Mouse (Mus musculus): ENCODE measurements at regions not wholly inside any gene's neighbourhood (a gene's known extent, or its start where the extent isn't known, plus 50 kb on each side); places are given as distances from the start of the nearest gene placed in this dataset.
A peak's percentile ranks its signal among the peaks of the same experiment; 100 is the strongest.

DNA sequence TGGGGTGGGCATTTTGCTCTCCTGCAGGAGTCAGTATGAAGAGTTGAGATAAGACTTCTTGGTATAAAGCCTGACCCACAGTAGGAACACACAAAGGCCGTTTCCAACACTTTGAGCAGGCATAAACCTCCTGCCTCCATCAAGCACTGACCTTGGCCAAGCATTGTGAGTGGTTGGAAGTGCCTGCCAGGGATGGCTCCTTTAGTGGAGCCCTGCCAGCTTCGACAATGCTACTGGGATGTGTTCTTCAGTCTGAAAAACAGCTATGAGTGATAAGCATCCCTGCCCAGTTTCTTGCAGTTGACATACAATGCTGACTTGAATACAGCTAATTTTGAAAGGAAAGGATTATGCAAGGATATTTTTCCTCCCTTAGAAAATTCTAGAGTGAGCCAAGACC, 644.6 kb upstream of the Vstm2b start:
- DNase-seq (ENCODE audit: low spot score in 2 of 2), result no peak

DNA sequence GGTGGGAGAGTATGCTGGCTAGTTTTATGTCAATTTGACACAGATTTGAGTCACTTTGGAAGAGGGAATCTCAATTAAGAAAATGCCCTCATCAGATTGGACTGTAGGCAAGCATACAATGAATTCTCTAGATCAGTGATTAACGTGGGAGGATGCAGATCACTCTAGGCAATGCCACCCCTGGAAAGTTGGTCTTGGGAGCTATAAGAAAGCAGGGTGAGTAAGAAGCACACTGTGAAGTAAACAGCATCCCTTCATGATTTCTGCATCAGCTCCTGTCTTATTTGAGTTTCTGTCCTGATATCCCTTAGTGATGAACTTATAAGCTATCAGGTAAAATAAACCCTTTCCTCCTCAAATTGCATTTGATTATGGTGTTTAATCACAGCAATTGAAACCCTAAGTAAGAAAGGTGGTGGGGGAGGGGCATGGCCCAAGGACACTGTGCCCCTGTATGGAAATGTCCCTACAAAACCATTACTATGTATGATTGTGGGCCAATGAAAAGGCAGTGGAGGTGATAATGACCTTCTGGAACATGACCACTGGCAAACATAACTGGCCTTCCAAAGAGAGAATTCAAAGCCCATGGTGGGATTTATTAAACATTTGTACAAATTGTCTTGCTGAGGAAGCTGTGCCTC, 640.3 kb upstream of the Vstm2b start:
- DNase-seq (ENCODE audit: low spot score in 2 of 2), result no peak

DNA sequence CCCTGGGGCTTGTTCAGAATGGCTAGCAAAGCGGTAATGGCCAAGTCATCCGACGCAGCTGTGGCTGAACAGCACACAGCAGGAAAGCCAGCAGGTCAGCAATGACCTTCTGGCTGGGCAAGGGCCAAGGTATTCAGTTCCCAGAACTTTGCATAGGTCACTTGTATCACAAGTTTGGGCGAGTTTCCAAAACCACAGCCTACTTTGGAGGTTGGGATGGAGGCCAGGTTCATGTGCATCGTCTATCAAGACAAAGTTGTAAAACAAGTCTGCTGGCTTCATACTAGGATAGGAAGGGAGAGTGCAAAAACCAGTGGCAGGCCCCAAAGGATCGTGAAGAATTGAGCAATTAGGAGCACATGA, 639.8 kb upstream of the Vstm2b start:
- DNase-seq (ENCODE audit: low spot score in 2 of 2), result peak; percentile 28 to 76

DNA sequence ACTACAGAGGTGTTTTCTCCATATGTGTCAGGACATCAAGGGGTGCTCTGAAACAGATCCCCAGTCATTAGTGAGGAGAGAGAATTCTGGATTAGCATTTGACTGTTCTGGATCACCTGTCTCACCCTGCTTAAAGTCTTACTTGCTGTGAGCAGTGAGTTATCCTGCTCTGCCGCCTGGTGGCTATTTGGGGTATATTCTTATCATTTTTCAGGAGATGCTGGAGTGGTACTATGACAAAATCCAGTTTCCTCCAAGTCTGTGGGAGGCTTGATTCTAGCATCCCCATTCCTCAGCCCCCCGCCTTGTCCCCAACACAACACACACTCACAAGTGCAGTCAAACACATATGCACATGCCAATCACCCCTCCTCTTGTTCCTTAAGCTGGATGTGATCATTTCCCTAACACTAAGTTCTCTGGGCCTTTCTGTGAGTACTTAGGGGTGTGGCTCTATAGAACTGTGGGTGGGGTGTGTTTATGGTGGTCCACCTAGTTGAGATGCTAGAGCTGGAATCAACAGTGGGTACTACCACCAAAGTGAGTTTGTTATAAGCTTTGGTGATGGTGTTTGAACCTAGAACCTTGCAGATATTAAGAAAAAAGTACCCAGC, 624.6 kb upstream of the Vstm2b start:
- peak in 1 of 2 experiments; percentile 50 for DNase-seq (ENCODE audit: low spot score in 2 of 2)

DNA sequence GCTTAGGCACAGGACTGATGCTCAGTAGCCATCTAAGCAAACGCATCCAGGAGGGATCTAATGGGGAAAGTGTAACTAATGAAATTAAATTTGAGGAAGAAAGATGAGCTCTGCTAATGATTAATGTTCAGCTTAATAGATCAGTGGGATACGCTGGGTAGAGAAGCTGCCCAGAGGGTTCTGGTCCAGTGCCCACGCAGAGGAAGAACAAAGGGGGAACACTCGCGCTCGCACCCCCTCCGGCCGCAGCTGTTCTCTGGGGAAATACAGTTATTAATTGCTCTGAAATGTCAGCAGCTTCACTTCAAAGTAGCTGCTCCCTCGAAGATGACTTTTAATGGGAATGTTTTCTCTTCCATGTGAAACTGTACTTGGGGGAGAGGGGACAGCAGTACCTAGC, 623.0 kb upstream of the Vstm2b start:
- DNase-seq (ENCODE audit: low spot score in 2 of 2), result no peak

DNA sequence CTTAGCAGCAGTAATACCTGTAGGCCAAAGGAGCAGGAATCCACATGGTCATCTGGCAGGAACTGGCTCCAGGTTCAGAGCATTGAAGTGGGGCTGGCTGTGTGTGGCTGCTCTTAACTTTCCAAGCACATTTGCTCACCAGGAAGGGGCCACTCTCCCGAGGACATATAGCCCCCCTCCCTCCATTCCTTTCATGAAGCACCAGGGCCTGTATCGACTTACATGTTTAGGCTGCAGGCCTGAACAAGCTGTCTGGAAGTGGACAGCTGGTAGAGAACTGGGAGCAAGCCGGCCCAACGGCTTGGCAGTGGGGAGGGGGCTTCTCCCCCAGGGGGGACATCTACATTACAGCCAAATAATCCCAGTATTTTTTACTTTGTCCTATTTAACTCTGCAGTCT, 622.5 kb upstream of the Vstm2b start:
- no peak for DNase-seq (ENCODE audit: low spot score in 2 of 2)

DNA sequence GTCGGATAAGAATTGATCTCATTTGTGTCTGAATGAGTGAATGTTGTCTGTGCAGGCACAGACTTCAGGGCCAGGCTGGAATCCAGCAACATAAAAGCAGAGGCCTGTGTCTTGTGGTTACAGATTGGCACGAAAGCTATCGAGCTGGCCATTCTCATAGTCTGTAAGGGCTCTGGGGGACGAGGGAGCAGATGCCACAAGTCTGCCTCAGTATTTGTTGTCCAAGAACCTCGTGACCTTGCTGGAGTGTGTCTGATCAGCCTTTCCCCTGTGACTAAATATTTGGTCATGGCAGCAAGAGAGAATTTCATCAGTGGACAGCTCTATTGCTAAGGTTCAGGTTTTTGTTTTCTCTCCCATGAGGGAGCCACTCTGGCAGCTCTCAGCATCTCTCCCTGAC, 622.0 kb upstream of the Vstm2b start:
- no peak for DNase-seq (ENCODE audit: low spot score in 2 of 2)

DNA sequence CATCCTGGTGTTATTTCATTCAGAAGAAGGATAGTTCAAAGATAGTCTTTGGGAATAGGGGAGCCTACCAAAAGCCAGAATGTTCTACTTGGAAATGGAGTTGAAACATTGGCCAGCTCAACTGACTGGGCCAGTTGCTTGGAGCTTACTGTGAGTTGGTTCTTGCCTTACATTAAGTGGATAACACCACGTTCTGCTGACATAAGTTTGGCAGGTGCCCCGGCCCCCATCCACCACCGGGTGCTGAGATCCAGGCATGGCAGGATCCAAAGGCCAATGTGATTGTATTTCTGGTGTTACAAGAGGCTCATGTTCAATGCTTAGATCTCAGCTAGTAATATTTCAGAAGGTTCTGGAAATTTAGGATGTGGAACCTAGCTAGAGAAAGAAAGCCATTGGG, 608.0 kb upstream of the Vstm2b start:
- DNase-seq (ENCODE audit: low spot score in 2 of 2), result no peak

DNA sequence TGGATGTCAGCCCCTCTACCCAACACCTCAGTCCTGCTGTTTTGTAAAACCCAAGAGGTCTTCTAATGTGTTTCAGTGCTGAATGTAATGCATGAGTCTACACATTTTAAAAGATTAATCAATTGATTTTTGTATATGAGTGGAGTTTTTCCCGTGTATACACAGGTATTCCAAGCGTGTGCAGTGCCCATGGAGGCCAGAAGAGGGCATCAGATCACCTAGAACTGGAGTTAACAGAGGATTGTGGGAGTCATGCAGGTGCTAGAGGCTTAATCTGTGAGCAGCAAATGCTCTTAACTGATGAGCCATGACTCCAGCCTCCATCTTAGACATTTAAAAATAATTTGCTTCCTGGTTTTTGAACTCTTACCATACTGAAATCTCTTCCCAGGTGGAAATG, 587.6 kb upstream of the Vstm2b start:
- no peak for DNase-seq (ENCODE audit: low spot score in 2 of 2)

DNA sequence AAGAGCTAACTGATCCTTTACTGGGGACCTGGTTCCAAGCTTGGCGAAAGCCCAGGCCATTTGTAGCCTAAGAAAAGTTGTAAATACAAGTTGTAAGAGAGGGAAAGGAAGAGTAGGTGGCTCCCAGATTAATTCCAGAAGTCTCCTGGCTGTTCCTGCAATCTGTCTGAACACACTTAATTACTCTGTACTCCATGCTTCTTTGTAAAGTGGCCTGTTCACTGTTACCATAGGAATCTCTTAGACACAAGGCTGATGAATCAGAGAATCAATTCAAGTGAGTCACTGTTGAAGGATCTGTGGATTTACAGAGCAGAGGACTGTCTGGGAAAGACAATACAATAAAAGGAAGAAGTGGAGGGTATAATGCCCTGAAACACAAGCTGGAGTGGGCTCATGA, 577.0 kb upstream of the Vstm2b start:
- DNase-seq (ENCODE audit: low spot score in 2 of 2), result no peak

DNA sequence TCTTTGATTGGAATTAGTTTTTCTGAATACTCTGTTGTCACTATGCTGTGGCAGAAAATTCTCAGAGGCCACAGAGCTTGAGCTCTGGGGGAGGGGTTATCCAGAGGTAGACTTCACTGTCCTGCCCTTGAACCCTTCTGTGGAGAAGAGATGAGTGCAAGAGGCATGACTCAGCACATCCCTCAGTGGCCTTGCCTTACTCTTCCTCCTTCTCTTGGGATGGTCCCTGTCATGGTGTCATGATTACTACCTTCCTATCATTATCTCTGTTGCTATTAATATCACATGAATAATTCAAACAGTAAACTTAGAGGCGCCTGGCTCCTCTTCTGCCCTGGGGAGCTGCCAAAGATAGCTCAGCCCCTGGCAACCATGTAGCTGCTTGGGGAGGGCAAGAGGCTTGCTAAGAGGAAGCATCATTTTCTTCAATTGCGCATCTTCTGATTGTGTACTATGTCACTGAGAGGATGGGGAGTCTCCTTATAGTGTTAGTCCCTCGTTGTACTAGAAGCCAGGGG, 572.9 kb upstream of the Vstm2b start:
- DNase-seq (ENCODE audit: low spot score in 2 of 2), result peak in 1 of 2 experiments; percentile 11

DNA sequence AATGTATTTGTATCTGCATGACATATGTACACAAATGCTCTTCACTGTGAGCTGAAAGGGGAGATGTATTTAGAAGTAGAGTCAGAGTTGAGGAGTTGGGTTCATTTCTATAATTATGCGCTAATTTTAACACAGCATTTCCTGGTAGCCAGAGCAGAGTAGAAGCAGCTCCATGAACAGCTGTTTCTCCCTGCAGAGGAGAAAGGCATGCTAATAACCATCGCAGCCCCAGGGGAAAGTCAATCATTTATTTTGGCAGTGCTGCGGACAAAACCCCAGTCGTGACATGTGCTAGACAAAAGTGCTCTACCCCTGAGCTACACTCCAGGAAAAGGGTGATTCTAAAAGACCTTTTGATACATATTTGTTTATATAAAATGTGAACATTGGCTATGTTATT, 565.7 kb upstream of the Vstm2b start:
- peak in 1 of 2 experiments; percentile 9 for DNase-seq (ENCODE audit: low spot score in 2 of 2)

DNA sequence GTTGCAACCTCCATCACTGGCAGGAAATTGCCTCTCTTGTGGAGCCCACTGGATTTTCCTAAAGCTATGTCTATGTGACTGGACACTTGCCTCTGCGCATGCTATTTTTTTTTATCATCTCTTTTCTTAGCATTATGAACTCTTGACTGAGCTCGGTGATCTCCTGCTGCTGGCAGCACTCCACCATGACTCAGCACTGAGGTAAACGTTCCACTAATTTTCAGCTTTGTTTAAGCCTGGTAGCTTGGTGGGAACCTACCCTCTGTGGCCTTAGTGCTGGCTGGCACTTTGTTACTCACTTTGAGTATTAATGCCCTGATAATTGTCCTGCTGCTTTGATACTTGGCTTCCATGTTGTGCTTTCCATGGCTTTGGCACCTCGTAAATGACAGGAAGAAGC, 545.8 kb upstream of the Vstm2b start:
- no peak for DNase-seq (ENCODE audit: low spot score in 2 of 2)

DNA sequence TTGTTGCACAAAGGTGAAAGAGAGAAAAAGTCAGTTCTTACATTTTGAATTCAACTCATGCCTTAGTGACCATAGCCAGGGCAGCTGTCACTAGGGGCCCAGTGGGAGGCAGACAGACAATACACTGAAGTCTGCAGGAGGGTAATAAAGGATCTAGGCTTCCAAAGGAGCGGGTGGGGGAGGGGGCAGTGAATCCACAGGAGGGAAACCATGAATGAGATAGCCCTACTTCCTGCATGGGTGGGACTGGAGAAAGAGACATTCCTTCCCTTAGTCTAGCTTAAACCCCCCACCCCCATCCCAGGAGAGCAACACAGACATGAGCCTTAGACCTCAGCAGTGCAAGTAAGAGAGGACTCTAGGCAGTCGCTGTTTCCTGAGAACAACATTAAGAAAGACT, 535.4 kb upstream of the Vstm2b start:
- no peak for DNase-seq (ENCODE audit: low spot score in 2 of 2)

DNA sequence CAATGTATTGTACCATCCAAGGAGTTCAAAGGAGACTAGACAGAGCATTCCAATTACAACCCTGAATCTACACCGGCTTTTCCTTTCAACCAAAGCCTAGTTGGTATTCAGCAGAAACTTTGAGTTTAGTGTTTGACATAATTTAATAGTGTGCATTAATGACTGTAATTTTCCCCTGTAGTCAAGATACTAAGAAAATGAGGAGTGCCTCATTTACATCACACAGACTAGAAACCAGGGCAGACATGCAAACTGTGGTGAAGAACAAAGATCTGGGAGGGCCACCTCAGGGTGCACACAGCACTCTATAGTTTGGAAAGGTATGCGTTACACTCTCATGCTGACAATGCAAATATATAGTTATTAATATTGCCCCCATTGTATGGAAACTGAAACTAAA, 525.4 kb upstream of the Vstm2b start:
- DNase-seq (ENCODE audit: low spot score in 2 of 2), result no peak

DNA sequence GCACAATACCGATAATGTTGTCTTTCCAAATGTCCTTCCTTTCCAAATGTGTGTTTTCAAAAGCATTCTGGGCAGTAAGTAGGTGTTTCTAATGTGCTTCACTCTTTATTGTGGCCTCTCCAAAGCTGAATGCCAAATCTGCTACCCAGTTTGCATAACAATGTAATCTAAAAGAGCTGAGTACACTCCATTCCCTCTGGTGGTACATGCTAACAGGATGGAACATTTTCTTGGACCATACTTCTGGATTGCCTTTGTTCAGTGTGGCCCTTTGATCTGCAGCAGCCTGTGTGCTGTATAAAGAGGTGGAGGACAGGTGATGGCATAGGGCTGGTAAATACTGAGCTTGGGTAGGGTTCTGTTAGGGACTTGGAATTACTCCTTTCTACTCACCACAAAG, 520.3 kb upstream of the Vstm2b start:
- DNase-seq (ENCODE audit: low spot score in 2 of 2), result no peak

DNA sequence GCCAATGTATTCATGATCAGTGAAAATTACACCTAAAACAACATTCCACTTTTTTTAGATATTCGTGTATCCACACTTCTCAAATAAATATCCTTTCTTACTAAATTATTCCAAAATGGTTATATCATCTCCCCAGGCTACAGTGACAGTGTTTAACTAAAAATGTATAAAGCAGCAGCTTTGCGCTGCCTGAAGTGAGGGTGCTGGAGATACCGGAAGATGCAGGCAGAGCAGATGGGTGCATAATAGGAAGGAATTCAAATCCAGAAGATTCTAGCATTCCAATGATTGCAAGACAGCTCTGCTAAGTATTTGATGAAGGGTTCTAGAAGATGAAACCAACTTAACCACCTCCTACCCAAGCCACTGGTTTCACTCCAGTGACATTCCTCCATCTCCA, 516.9 kb upstream of the Vstm2b start:
- no peak for DNase-seq (ENCODE audit: low spot score in 2 of 2)

DNA sequence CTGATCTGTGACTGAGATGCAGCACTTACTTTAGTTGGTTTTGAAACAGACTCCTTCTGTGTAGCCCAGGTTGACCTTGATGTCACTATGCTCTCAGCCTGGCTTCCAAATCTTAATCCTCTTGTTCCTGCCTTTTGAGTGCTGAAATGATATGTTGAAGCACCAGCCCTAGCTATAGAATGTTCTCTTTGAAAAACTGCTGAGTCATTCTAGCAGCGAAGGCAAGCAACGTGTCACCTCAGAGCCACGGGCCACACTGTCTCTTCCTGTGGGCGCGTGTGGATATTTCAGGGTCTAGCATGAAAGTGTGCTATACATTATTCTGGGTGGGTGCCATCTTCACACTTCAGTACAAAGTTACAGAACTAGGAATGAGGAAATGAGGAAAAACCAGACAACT, 510.0 kb upstream of the Vstm2b start:
- DNase-seq (ENCODE audit: low spot score in 2 of 2), result no peak

DNA sequence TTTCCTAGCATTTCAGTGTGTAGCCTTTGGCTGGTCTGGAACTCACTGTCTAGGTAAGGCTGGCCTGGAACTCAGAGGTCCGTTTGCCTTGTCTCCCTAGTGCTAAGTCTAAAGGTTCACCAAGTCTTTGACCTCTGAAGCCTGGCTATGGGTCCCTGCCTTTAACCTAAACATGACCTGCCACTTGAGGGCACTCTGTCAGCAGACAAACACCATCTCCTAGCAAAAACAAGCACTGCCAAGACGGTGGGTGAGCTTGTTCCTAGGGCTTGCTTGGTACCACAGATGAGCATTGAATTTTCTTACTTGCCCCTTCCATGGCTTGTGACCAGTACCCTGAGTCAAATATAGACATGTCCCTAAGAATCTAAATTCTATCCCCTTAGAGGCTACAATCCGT, 508.3 kb upstream of the Vstm2b start:
- DNase-seq (ENCODE audit: low spot score in 2 of 2), result no peak

DNA sequence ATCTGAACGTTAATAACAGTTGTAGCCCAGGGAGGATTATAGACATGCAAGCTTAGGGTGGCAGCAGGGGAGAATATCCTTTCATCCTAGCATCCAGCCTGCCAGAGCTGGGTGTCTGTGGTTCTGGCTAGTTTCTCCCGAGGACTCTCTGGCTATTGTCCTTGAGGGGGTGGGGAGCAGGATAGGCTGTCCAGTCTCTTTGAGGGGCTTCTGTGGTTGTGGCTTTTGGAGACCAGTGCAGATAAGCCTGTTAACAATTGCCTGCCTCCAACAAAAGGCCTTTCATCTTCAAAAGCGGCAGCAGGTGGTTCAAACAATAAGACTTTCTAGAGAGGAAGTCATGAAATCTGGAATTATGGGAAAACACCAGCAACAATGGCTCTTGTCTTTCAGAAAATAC, 507.2 kb upstream of the Vstm2b start:
- no peak for DNase-seq (ENCODE audit: low spot score in 2 of 2)

DNA sequence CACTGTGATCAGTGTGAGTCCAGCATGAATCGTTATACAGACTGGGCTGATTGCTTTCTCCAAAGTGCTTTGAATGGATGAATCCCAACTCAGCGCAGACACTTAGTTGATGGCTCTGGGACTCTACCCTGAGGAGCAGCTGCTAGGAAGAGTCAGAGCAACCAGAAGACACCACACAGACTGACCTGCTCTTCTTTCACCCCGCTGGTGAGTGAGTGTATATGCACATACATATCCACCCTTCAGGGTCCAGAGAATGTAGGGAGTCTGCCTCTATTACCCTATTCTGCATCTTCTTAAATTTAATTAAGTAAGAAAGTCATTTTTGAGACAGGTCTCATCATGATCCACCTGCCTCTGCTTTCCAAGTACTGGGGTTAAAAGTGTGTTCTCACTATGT, 506.5 kb upstream of the Vstm2b start:
- DNase-seq (ENCODE audit: low spot score in 2 of 2), result no peak

DNA sequence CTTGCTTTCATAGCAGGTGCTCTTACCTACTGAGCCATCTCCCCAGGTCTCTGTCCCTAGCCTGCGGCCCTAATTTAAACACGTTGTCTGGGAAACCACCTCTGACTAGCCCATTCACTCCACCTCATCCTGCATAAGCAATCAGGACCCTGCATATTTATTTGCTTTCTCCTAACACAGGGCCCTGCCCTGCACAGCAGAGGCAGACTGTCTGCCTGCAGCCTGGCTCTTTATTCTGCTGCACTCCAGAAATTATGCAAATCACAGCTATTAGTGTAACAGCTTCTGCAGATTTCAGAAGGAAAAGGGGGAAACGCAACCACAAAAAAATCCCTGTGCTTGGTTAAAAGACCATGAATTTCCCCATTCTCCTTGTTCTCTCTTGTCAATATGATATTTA, 505.9 kb upstream of the Vstm2b start:
- no peak for DNase-seq (ENCODE audit: low spot score in 2 of 2)

DNA sequence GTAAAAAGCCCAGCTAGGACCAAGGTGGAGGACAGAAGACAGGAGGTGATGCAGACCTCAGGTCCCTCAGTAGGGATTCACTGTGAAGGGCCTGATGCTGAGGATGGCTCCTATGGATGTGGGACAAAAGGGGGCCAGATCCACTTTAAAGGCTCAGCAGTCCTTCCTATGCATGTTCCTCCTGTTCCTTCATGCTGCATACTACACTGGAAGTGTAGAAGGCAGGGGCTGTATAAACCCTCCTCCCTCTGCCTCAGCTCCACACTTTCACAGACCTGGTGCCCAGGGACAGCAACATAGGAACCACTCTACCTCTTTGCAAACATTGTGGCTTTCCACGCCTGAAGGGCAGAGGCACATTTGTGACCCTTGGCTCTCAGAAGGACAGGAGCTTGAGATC, 505.4 kb upstream of the Vstm2b start:
- DNase-seq (ENCODE audit: low spot score in 2 of 2), result no peak
